Mouse (Mus musculus) bone marrow, adult 2 months (tissue): ENCODE measurements around the gene Traf4.

Experiments
- CTCF ChIP-seq: fragments of 200-500 bp; IDR thresholded peaks from 2 replicates; pipeline ENCODE4 v1.5.1; 2011; ENCODE audit warnings: low read length, control low read depth; ENCODE audit not compliant: control insufficient read depth, insufficient read depth
- POLR2A ChIP-seq: fragments of 200-500 bp; IDR thresholded peaks from 2 replicates; pipeline ENCODE4 v1.6.1; 2011; ENCODE audit warnings: low read depth, mild to moderate bottlenecking, control low read depth, low read length, borderline replicate concordance; ENCODE audit not compliant: control insufficient read depth

DNA sequence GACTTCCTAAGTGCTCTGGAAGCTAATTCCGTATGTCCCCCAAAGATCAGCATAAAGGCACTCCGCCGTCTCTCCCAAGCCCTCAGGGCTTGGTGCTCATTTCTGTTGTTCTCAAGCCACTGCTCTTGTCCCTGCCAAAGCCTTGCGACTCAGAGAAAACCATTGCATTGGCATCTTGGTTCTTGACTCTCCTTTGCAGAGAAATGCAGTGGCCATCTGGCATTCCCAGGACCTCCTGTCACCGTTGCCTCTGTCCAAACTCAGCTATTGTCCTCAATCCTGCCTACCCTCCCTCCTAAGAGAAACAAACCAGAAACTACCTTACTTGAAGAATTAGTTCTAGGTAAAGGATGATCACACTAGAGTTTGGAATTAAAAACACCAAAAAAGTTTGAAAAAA lies 9.7 kb downstream of the Traf4 start:
- TF ChIP-seq POLR2A = no peak
- TF ChIP-seq CTCF = no peak
